25 mouse cellular contexts compared by ENCODE assay signal in the genomic region with DNA sequence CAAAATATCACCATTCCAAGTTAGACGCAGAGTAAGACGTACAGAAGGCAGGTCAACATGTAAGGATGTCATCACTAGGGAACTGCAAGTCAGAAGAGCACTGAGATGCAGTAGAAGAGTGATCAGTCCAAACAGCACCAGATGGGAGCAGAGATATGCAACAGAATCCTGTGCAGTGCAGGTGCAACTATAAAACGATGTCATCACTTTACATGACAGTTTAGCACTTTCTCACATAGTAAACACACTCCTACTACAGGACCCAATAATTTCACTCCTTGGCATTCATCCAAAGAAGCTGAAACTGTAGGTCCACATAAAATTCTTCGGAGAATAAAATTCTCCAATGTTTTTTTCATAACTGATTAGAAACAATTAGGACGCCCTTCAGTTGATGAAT.
"Had no signal": no experiment of that assay in that cellular context is flagged by ENCODE, and none has a peak within 500 bp of the region (broad histone marks: within the 10 kb centered on the region; RNA-seq: fewer than 3 reads in every experiment).

No protein-coding gene starts in this region.

- H3K4me3 ChIP-seq: gastrocnemius, adult 2 months; heart, embryonic 10.5 days; heart, embryonic 12.5 days; hindbrain, embryonic 10.5 days; hindbrain, embryonic 12.5 days; intestine, embryonic 15.5 days; layer of hippocampus, adult 2 months; left cerebral cortex, adult 2 months; liver, embryonic 13.5 days had no signal

- H3K36me3 ChIP-seq: heart, embryonic 10.5 days; heart, embryonic 12.5 days; hindbrain, embryonic 10.5 days; hindbrain, embryonic 12.5 days; intestine, embryonic 15.5 days; liver, embryonic 13.5 days had no signal

- H3K4me1 ChIP-seq: heart, embryonic 10.5 days; heart, embryonic 12.5 days; hindbrain, embryonic 10.5 days; hindbrain, embryonic 12.5 days; intestine, embryonic 15.5 days; liver, embryonic 13.5 days had no signal

- DNase-seq: gastrocnemius, adult 2 months; gastrocnemius, postnatal 10 days; gastrocnemius, postnatal 25 days; heart, adult 18-20 months; heart, postnatal 10 days; heart, postnatal 4 days; kidney, adult 18-20 months; kidney, adult 8-10 months; kidney, postnatal 10 days; kidney, postnatal 25 days; kidney, postnatal 4 days; liver; liver, embryonic 13.5 days had no signal

- H3K9me3 ChIP-seq: heart, embryonic 10.5 days; intestine, embryonic 15.5 days had no signal

- H3K27me3 ChIP-seq: heart, embryonic 12.5 days; hindbrain, embryonic 12.5 days; intestine, embryonic 15.5 days; liver, embryonic 13.5 days had no signal

- H3K9ac ChIP-seq: heart, embryonic 12.5 days; hindbrain, embryonic 12.5 days; hindbrain, embryonic 14.5 days; intestine, embryonic 15.5 days; liver, embryonic 13.5 days had no signal

- H3K4me2 ChIP-seq: heart, embryonic 12.5 days; hindbrain, embryonic 12.5 days; hindbrain, embryonic 14.5 days; intestine, embryonic 15.5 days; liver, embryonic 11.5 days; liver, embryonic 13.5 days had no signal

- H3K27ac ChIP-seq: gastrocnemius, adult 2 months; heart, embryonic 10.5 days; hindbrain, embryonic 10.5 days; hindbrain, embryonic 12.5 days; hindbrain, embryonic 14.5 days; intestine, embryonic 15.5 days; layer of hippocampus, adult 2 months; left cerebral cortex, adult 2 months; liver, embryonic 13.5 days had no signal

- ATAC-seq: hindbrain, embryonic 16.5 days; inflammation-experienced regulatory T-cells, adult 6 months; intestine, embryonic 15.5 days; intestine, postnatal 0 days had no signal
